Mouse (Mus musculus) spleen, adult 18-20 months (tissue): ENCODE results near the gene Plekhh3.

Experiments
- DNase-seq, 2 experiments: peaks; one replicate each; pipeline ENCODE4 v3.0.0; 2022; ENCODE audit warnings: mixed read lengths in 2 of 2

Plekhh3 gene

GRCm38 (mm10) chr11:101118105-101118504 lies 53.0 kb downstream of the Plekhh3 start:
- DNase-seq: no peak

GRCm38 (mm10) chr11:101115564-101115963 lies 55.6 kb downstream of the Plekhh3 start:
- peak in 1 of 2 experiments; percentile 18 for DNase-seq
